Mouse (Mus musculus) lung, adult 10 weeks (tissue): ENCODE results near the gene Thnsl1. TPM values are rescaled to one million over a fixed set of nuclear protein-coding genes. Genes with fewer than 3 reads are reported as not detected.

Source experiments
- polyA plus RNA-seq: library from polyadenylated mRNA; stranded (reverse); fragments of 350-450 nt; fragmentation: Illumina TruSeq; extraction: RNeasy Lipid Tissue Mini Kit (QIAGEN cat#74804); gene quantifications from one replicate; pipeline ENCODE4 v1.2.3, GENCODE M21; 2014; ENCODE audit warnings: low read depth, low replicate concordance; ENCODE audit not compliant: insufficient read depth

Gene Thnsl1
- 3.6 TPM for polyA plus RNA-seq

DNA sequence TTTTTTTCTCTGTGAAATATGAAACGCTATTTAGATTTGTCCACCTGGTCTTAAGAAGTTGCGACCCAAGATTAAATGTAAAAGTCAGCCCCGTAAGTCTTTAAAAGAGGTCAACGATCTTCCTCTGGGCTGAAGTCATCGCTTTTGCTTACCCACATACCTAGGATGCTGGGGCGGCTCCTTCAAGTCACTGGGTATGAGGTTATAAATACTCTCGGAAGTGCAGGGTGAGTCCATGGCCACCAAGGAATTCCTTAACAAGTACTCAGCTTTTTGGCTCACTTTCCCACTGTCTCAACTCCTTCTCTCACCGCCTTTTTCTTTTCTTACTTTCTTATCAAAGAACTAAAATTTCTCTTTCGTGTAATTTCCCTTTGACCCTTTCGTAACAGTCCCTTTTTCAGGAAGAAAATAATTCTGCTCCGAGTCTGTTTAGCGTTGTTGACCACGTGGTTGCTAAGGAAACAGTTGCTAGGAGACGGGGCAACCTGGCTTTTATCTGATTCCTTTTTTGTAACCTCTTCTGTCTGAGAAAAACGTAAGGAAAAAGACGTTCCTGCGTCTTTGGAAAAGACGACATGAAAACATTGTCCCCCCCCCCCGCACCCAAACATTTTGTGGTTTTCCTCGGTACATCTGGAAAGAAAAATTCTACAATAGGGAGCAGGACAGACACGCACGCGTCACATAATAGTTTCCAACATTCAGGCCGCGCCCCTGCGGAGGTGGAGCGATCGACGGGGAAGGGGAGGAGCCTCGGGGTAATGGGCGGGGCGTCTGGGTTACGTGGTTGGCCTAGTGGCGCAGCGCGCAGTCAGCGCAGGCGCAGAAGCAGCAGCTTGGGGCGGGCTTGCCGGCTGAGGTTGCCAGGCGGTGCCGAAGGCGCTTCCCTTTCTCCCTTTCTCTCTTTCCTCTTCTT, at the start of gene Thnsl1, which contains the start of gene Enkur:
Gene Thnsl1, plus strand, starts transcription at position 813 of the 919 bp plus-strand sequence.
Gene Enkur, minus strand, starts transcription at position 454 of the 919 bp plus-strand sequence.

Other genes starting within 250 kb of the Thnsl1 start
- gene Arhgap21, start 236.8 kb upstream of the Thnsl1 start, polyA plus RNA-seq, result 10.5 TPM
- 11.1 TPM for gene Enkur, start 359 bp upstream of the Thnsl1 start, polyA plus RNA-seq
- gene Gpr158, start 161.8 kb downstream of the Thnsl1 start, polyA plus RNA-seq, result not detected